Mouse (Mus musculus) midbrain, embryonic 16.5 days (tissue): ENCODE measurements around the gene Pprc1. TPM values are rescaled to one million over a fixed set of nuclear protein-coding genes. Genes with fewer than 3 reads are reported as not detected.

Experiments used
- ATAC-seq: fragments of 200-750 bp; cut with Nextera tagmentation; 2 replicates; pipeline ENCODE4 v1.8.0; 2017; ENCODE audit warnings: moderate TSS enrichment
- H3K27ac ChIP-seq: fragments of 300-500 bp; sonication (generic); 2 replicates; pipeline ENCODE4 v1.5.1; 2014; ENCODE audit warnings: mild to moderate bottlenecking, low read length, mixed read lengths
- H3K27me3 ChIP-seq: fragments of 300-500 bp; sonication (generic); 2 replicates; pipeline ENCODE4 v1.6.1; 2014; ENCODE audit warnings: low read depth, low read length, mixed read lengths; ENCODE audit not compliant: control insufficient read depth, insufficient read depth
- H3K36me3 ChIP-seq: fragments of 300-500 bp; sonication (generic); 2 replicates; pipeline ENCODE4 v1.6.1; 2014; ENCODE audit warnings: mild to moderate bottlenecking, low read length, moderate library complexity, mixed read lengths; ENCODE audit not compliant: control insufficient read depth, insufficient read depth
- H3K4me1 ChIP-seq: fragments of 300-500 bp; sonication (generic); 2 replicates; pipeline ENCODE4 v1.6.1; 2014; ENCODE audit warnings: mild to moderate bottlenecking, low read length, mixed read lengths; ENCODE audit not compliant: control insufficient read depth, insufficient read depth
- H3K4me2 ChIP-seq: fragments of 300-500 bp; sonication (generic); 2 replicates; pipeline ENCODE4 v1.6.1; 2014; ENCODE audit warnings: mild to moderate bottlenecking, low read length, mixed read lengths
- H3K4me3 ChIP-seq: fragments of 300-500 bp; sonication (generic); 2 replicates; pipeline ENCODE4 v1.5.1; 2014; ENCODE audit warnings: low read depth, mild to moderate bottlenecking, low read length, moderate library complexity, mixed read lengths
- H3K9ac ChIP-seq: fragments of 300-500 bp; sonication (generic); 2 replicates; pipeline ENCODE4 v1.6.1; 2014; ENCODE audit warnings: low read depth, low read length, mixed read lengths
- H3K9me3 ChIP-seq: fragments of 300-500 bp; sonication (generic); replicated peaks from 2 replicates; pipeline ENCODE4 v1.6.1; 2014; ENCODE audit warnings: mild to moderate bottlenecking, low read length, mixed read lengths; ENCODE audit not compliant: control insufficient read depth, poor library complexity, severe bottlenecking
- WGBS: fragments of 180-500 bp; shearing (Covaris S2); extraction: QIAGEN DNeasy Blood & Tissue Kit; methylation state at CpG from one replicate; pipeline ENCODE4 v1.1.7; 2014; 5-methylcytosine and 5-hydroxymethylcytosine counted together
- polyA plus RNA-seq: library from polyadenylated mRNA; unstranded; fragments of >200 nt; fragmentation: Nextera tagmentation; extraction: Ambion mirVana; gene quantifications from 2 replicates; pipeline ENCODE4 v1.2.1, GENCODE M21; 2015

Pprc1 gene
- polyA plus RNA-seq, 1 experiment from 2014 or later = 19.9 TPM

GRCm38 (mm10) chr19:46044993-46045695 lies 458 bp downstream of the Pprc1 start, which contains the start of gene Ldb1:
Gene Ldb1, minus strand, starts transcription at chr19:46045214.
- Histone ChIP-seq H3K4me2 (peak within 1 kb of the TSS; percentile 97), H3K4me1 (peaks cover 51% of the 10 kb centered on the region), H3K4me3 (peak within 1 kb of the TSS; percentile 89), H3K9ac (peak within 1 kb of the TSS; percentile 95), H3K9me3 (no peaks in the 10 kb centered on the region), H3K27ac (peak within 1 kb of the TSS; percentile 97), H3K36me3 (no peaks in the 10 kb centered on the region), H3K27me3 (no peaks in the 10 kb centered on the region)
- under 1% methylated on average over 76 of the region's 84 CpGs for WGBS
- ATAC-seq = peak; percentile 81

GRCm38 (mm10) chr19:46045696-46046311 lies 1.1 kb downstream of the Pprc1 start:
- H3K27me3 ChIP-seq = no peaks in the 10 kb centered on the region
- peak overlapping the region; percentile 97 for H3K4me2 ChIP-seq
- peaks cover 45% of the 10 kb centered on the region for H3K4me1 ChIP-seq
- 2% methylated on average over 7 of the region's 7 CpGs for WGBS
- no peaks in the 10 kb centered on the region for H3K9me3 ChIP-seq
- H3K36me3 ChIP-seq = no peaks in the 10 kb centered on the region
- ATAC-seq = peak; percentile 44
- H3K9ac ChIP-seq = peak overlapping the region; percentile 95
- H3K27ac ChIP-seq = peak overlapping the region; percentile 97
- peak overlapping the region; percentile 89 for H3K4me3 ChIP-seq

GRCm38 (mm10) chr19:46046621-46047025 lies 1.9 kb downstream of the Pprc1 start:
- no peak overlapping the region for H3K4me3 ChIP-seq
- no peaks in the 10 kb centered on the region for H3K36me3 ChIP-seq
- WGBS = 8% methylated on average over 10 of the region's 10 CpGs
- no peaks in the 10 kb centered on the region for H3K27me3 ChIP-seq
- ATAC-seq = no peak
- H3K9ac ChIP-seq = no peak overlapping the region; the same call in 1 of the 2 replicates
- no peaks in the 10 kb centered on the region for H3K9me3 ChIP-seq
- H3K27ac ChIP-seq = peak overlapping the region; percentile 39; the same call in 1 of the 2 replicates
- peak overlapping the region; percentile 97; the same call in 1 of the 2 replicates for H3K4me2 ChIP-seq
- H3K4me1 ChIP-seq = peaks cover 36% of the 10 kb centered on the region

GRCm38 (mm10) chr19:46047426-46047825 lies 2.7 kb downstream of the Pprc1 start:
- Histone ChIP-seq H3K27ac (no peak overlapping the region), H3K4me1 (peaks cover 29% of the 10 kb centered on the region), H3K27me3 (no peaks in the 10 kb centered on the region), H3K9ac (no peak overlapping the region), H3K36me3 (no peaks in the 10 kb centered on the region), H3K4me3 (no peak overlapping the region), H3K9me3 (no peaks in the 10 kb centered on the region), H3K4me2 (no peak overlapping the region)
- no peak for ATAC-seq
- 65% methylated on average over 2 of the region's 2 CpGs for WGBS

GRCm38 (mm10) chr19:46049129-46049528 lies 4.4 kb downstream of the Pprc1 start:
- Histone ChIP-seq H3K4me2 (no peak overlapping the region), H3K9me3 (no peaks in the 10 kb centered on the region), H3K4me1 (peaks cover 12% of the 10 kb centered on the region), H3K27me3 (no peaks in the 10 kb centered on the region), H3K36me3 (no peaks in the 10 kb centered on the region), H3K27ac (no peak overlapping the region), H3K9ac (no peak overlapping the region), H3K4me3 (no peak overlapping the region)
- WGBS = 64% methylated on average over 4 of the region's 4 CpGs
- ATAC-seq = no peak

GRCm38 (mm10) chr19:46050462-46050861 lies 5.8 kb downstream of the Pprc1 start:
- no peak for ATAC-seq
- Histone ChIP-seq H3K4me1 (peaks cover 11% of the 10 kb centered on the region), H3K9ac (no peak overlapping the region), H3K4me3 (no peak overlapping the region), H3K9me3 (no peaks in the 10 kb centered on the region), H3K36me3 (no peaks in the 10 kb centered on the region), H3K4me2 (no peak overlapping the region), H3K27me3 (no peaks in the 10 kb centered on the region), H3K27ac (no peak overlapping the region)
- 90% methylated on average over 2 of the region's 2 CpGs for whole genome bisulfite sequencing

- Histone ChIP-seq H3K36me3 (no peaks in the 10 kb centered on the region), H3K27ac (peak overlapping the region; percentile 87), H3K4me2 (peak overlapping the region; percentile 51), H3K27me3 (no peaks in the 10 kb centered on the region), H3K4me1 (peaks cover 15% of the 10 kb centered on the region), H3K9ac (peak overlapping the region; percentile 87), H3K4me3 (peak overlapping the region; percentile 91), H3K9me3 (no peaks in the 10 kb centered on the region)
- ATAC-seq = peak; percentile 88
- 1% methylated on average over 11 of the region's 11 CpGs for WGBS
Observed at GRCm38 (mm10) chr19:46055752-46056387, 11.2 kb downstream of the Pprc1 start.

GRCm38 (mm10) chr19:46056388-46056946 lies 11.8 kb downstream of the Pprc1 start:
- under 1% methylated on average over 52 of the region's 52 CpGs for WGBS
- peak overlapping the region; percentile 87 for H3K9ac ChIP-seq
- ATAC-seq = peak; percentile 98
- 0 out of 2 replicates have a peak, but pooled peaks cover 2% of the 10 kb centered on the region for H3K36me3 ChIP-seq
- peak overlapping the region; percentile 87 for H3K27ac ChIP-seq
- peak overlapping the region; percentile 91 for H3K4me3 ChIP-seq
- H3K4me2 ChIP-seq = peak overlapping the region; percentile 87
- H3K4me1 ChIP-seq = peaks cover 15% of the 10 kb centered on the region
- no peaks in the 10 kb centered on the region for H3K9me3 ChIP-seq
- H3K27me3 ChIP-seq = no peaks in the 10 kb centered on the region
